ENCODE assay signal across 21 mouse cellular contexts in genomic region chr10:95184210-95184609, GRCm38 (mm10).
DNase-seq lines count a peak whose midpoint lies in the region; ATAC-seq and TF ChIP-seq lines count a peak whose summit lies in the region.
"Had no signal": no experiment of that assay in that cellular context is flagged by ENCODE, and none has a peak within 500 bp of the region (broad histone marks: within the 10 kb centered on the region; RNA-seq: fewer than 3 reads in every experiment).

No protein-coding gene starts in this region.

- H3K36me3 ChIP-seq in intestine, embryonic 14.5 days (ENCODE audit: control insufficient read depth, insufficient read depth, low read length): no peaks in the 10 kb centered on the region
- H3K36me3 ChIP-seq in intestine, postnatal 0 days (ENCODE audit: control insufficient read depth, insufficient read depth): no peaks in the 10 kb centered on the region
- peaks cover 2% of the 10 kb centered on the region; the same call in 1 of the 2 replicates for H3K36me3 ChIP-seq in heart, embryonic 16.5 days (ENCODE audit: control insufficient read depth, insufficient read depth)
- H3K36me3 ChIP-seq: hindbrain, embryonic 12.5 days; neural tube, embryonic 13.5 days had no signal

- no peaks in the 10 kb centered on the region for H3K9me3 ChIP-seq in intestine, embryonic 14.5 days (ENCODE audit: control insufficient read depth, low read length)
- no peaks in the 10 kb centered on the region for H3K9me3 ChIP-seq in intestine, postnatal 0 days (ENCODE audit: control insufficient read depth)
- H3K9me3 ChIP-seq in heart, embryonic 16.5 days (replicated peaks; ENCODE audit: control insufficient read depth, low read length): 0 out of 2 replicates have a peak, but pooled peaks cover 8% of the 10 kb centered on the region
- H3K9me3 ChIP-seq: neural tube, embryonic 13.5 days had no signal

- no peak for DNase-seq in intestine, embryonic 14.5 days (ENCODE audit: low spot score)
- DNase-seq in right cerebral cortex, postnatal 10 days (ENCODE audit: low spot score in 2 of 2): peak; percentile 36 to 45
- DNase-seq in right cerebral cortex, adult 2 months (ENCODE audit: low spot score in 2 of 2): no peak
- DNase-seq in urinary bladder, postnatal 14 days (ENCODE audit: low spot score): no peak
- no peak for DNase-seq in adrenal gland, adult 8-10 months
- DNase-seq: adrenal gland, postnatal 10 days; cerebellum, adult 11-12 months; gastrocnemius, postnatal 10 days; lung, adult 2 months; lung, postnatal 4 days; right cerebral cortex, postnatal 14 days; spleen, adult 18-20 months; thymus, adult 2 months had no signal

- 37% methylated on average over 5 of the region's 5 CpGs for WGBS in intestine, embryonic 14.5 days
- 68% methylated on average over 5 of the region's 5 CpGs for WGBS in intestine, postnatal 0 days
- WGBS in heart, embryonic 16.5 days: 46% methylated on average over 5 of the region's 5 CpGs

- no peak overlapping the region for H3K4me2 ChIP-seq in intestine, embryonic 14.5 days (ENCODE audit: low read length)
- no peak overlapping the region for H3K4me2 ChIP-seq in intestine, postnatal 0 days (replicated peaks; ENCODE audit: low read depth)
- H3K4me2 ChIP-seq in heart, embryonic 16.5 days (ENCODE audit: low read depth, low read length): no peak overlapping the region
- H3K4me2 ChIP-seq: embryonic facial prominence, embryonic 13.5 days; hindbrain, embryonic 12.5 days; liver, embryonic 11.5 days; midbrain, embryonic 11.5 days; neural tube, embryonic 13.5 days had no signal

- TF ChIP-seq CTCF in intestine, postnatal 0 days (IDR thresholded peaks at IDR 0.05; ENCODE audit: low read depth): no peak

- no peaks in the 10 kb centered on the region for H3K27me3 ChIP-seq in intestine, embryonic 14.5 days (replicated peaks; ENCODE audit: control insufficient read depth, insufficient read depth, low read length)
- no peaks in the 10 kb centered on the region for H3K27me3 ChIP-seq in intestine, postnatal 0 days (replicated peaks; ENCODE audit: control insufficient read depth, insufficient read depth, low read length)
- no peaks in the 10 kb centered on the region for H3K27me3 ChIP-seq in heart, embryonic 16.5 days (ENCODE audit: control insufficient read depth, insufficient read depth, low read length)
- H3K27me3 ChIP-seq: embryonic facial prominence, embryonic 13.5 days; hindbrain, embryonic 12.5 days; neural tube, embryonic 13.5 days had no signal

- no peaks in the 10 kb centered on the region for H3K4me1 ChIP-seq in intestine, embryonic 14.5 days (replicated peaks; ENCODE audit: control insufficient read depth, insufficient read depth, low read length)
- H3K4me1 ChIP-seq in intestine, postnatal 0 days (replicated peaks; ENCODE audit: control insufficient read depth, insufficient read depth, low read length): no peaks in the 10 kb centered on the region
- H3K4me1 ChIP-seq in heart, embryonic 16.5 days (ENCODE audit: control insufficient read depth, insufficient read depth, low read length): peaks cover 5% of the 10 kb centered on the region; the same call in 1 of the 2 replicates

- ATAC-seq in intestine, embryonic 14.5 days (replicated peaks; ENCODE audit: low FRiP score, low TSS enrichment, low read depth): 0 out of 2 replicates have a peak, but pooled peaks have one; percentile 53
- ATAC-seq in intestine, postnatal 0 days: no peak
- ATAC-seq in heart, embryonic 16.5 days (replicated peaks; ENCODE audit: extremely low read depth, insufficient read depth, low FRiP score): no peak

- no peak overlapping the region for H3K4me3 ChIP-seq in intestine, embryonic 14.5 days (ENCODE audit: low read depth, low read length)
- H3K4me3 ChIP-seq in intestine, postnatal 0 days (ENCODE audit: low read depth, low read length): no peak overlapping the region
- H3K4me3 ChIP-seq in heart, embryonic 16.5 days (ENCODE audit: low read length): no peak overlapping the region
- H3K4me3 ChIP-seq: embryonic facial prominence, embryonic 13.5 days; heart, adult 2 months; hindbrain, embryonic 12.5 days; neural tube, embryonic 13.5 days had no signal

- peak overlapping the region; percentile 14; the same call in 1 of the 2 replicates for H3K27ac ChIP-seq in intestine, embryonic 14.5 days (ENCODE audit: low read depth)
- no peak overlapping the region for H3K27ac ChIP-seq in intestine, postnatal 0 days (ENCODE audit: low read depth, low read length)
- peak overlapping the region; percentile 46; the same call in 1 of the 2 replicates for H3K27ac ChIP-seq in heart, embryonic 16.5 days (ENCODE audit: low read length)
- H3K27ac ChIP-seq: embryonic facial prominence, embryonic 13.5 days; heart, adult 2 months; hindbrain, embryonic 12.5 days; neural tube, embryonic 13.5 days had no signal

- H3K9ac ChIP-seq in intestine, embryonic 14.5 days (ENCODE audit: low read length): no peak overlapping the region
- no peak overlapping the region for H3K9ac ChIP-seq in intestine, postnatal 0 days (ENCODE audit: low read depth, low read length)
- H3K9ac ChIP-seq in heart, embryonic 16.5 days (ENCODE audit: low read length): no peak overlapping the region
- H3K9ac ChIP-seq: embryonic facial prominence, embryonic 13.5 days; hindbrain, embryonic 12.5 days; neural tube, embryonic 13.5 days had no signal

Comparison
In these comparisons a context has a peak if more than half of its experiments do, and no peak if none do; other contexts are left out.
1. DNase-seq: peak in right cerebral cortex, postnatal 10 days (2 of 2); none in intestine, embryonic 14.5 days (single experiment), right cerebral cortex, adult 2 months (0 of 2), urinary bladder, postnatal 14 days (single experiment) and adrenal gland, adult 8-10 months (single experiment).